Mouse (Mus musculus) liver, embryonic 12.5 days (tissue): ENCODE results near the gene Dars. TPM values are rescaled to one million over a fixed set of nuclear protein-coding genes. Genes with fewer than 3 reads are reported as not detected.

ENCODE experiments used
- ATAC-seq: fragments of 200-750 bp; cut with Nextera tagmentation; 2 replicates; pipeline ENCODE4 v1.8.0; 2017; ENCODE audit warnings: moderate number of reproducible peaks, mild to moderate bottlenecking, moderate library complexity
- H3K27ac ChIP-seq: fragments of 300-500 bp; sonication (generic); 2 replicates; pipeline ENCODE4 v1.5.1; 2016; ENCODE audit warnings: mild to moderate bottlenecking
- H3K27me3 ChIP-seq: fragments of 300-500 bp; sonication (generic); replicated peaks from 2 replicates; pipeline ENCODE4 v1.6.1; 2016; ENCODE audit warnings: mild to moderate bottlenecking, moderate library complexity
- H3K36me3 ChIP-seq: fragments of 300-500 bp; sonication (generic); 2 replicates; pipeline ENCODE4 v1.6.1; 2016; ENCODE audit warnings: mild to moderate bottlenecking, moderate library complexity
- H3K4me1 ChIP-seq: fragments of 300-500 bp; sonication (generic); 2 replicates; pipeline ENCODE4 v1.6.1; 2016
- H3K4me2 ChIP-seq: fragments of 300-500 bp; sonication (generic); 2 replicates; pipeline ENCODE4 v1.6.1; 2016; ENCODE audit warnings: mild to moderate bottlenecking, moderate library complexity
- H3K4me3 ChIP-seq: fragments of 300-500 bp; sonication (generic); 2 replicates; pipeline ENCODE4 v1.5.1; 2016; ENCODE audit warnings: mild to moderate bottlenecking, moderate library complexity
- H3K9ac ChIP-seq: fragments of 300-500 bp; sonication (generic); 2 replicates; pipeline ENCODE4 v1.6.1; 2016; ENCODE audit warnings: mild to moderate bottlenecking, moderate library complexity
- H3K9me3 ChIP-seq: fragments of 300-500 bp; sonication (generic); replicated peaks from 2 replicates; pipeline ENCODE4 v1.6.1; 2016; ENCODE audit warnings: mild to moderate bottlenecking, moderate library complexity
- WGBS: fragments of 180-500 bp; shearing (Covaris S2); methylation state at CpG from one replicate; pipeline ENCODE4 v1.1.7; 2016; ENCODE audit not compliant: insufficient replicate concordance; 5-methylcytosine and 5-hydroxymethylcytosine counted together
- polyA plus RNA-seq: library from polyadenylated mRNA; unstranded; fragments of >200 nt; fragmentation: Nextera tagmentation; extraction: Ambion mirVana; gene quantifications from 2 replicates; pipeline ENCODE4 v1.2.1, GENCODE M21; 2016

Gene Dars
- polyA plus RNA-seq, result 161 and 166 TPM in 2 replicates

DNA sequence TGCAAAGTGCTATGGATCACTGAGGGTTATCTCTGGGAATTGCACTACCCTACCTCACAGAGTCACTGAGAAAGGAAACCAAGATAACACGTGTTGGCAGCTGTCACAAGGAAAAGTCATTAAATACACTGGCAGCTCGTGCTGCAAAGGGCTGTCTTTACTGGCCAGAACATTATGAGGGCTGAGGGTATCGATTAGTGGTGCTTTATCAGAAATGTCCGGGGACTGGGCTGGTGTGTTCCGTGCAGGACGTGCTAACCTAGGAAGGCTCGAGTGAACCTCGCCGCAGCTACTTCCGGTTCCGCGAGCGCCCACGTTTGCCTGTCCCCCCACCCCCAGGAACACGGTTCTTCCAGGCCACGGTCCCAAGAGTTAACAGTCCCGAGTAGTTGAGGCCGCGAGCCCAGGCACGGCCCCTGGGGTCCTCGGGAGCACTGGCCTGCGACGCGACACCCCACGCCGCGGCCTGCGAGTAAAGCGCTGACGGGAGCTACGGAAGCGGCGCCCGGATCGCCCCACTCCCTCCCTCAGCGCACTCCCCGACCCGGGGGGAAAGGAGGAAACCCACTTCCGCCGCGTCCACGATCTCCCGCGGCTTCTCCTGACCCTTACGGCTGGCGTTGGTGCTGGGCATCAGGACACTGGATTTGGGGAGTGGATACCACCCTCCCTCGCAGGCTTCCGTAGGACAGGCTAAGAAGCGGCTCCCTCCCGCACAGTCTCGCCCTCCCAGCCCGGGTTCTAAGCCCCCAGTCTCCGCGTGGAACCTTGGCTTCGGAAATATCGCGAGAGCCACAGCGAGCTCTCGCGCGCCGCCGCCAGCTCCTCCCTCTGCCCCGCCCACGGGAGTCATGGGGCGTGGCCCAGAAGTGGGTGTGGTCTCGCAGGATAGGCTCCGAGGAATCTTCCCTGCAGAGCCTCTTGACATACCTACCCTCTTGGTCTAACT, at the start of gene Dars:
TSS of gene Dars (minus strand) at position 785 of the 949 bp plus-strand sequence.
- H3K9me3 ChIP-seq, result no peaks in the 10 kb centered on the region
- peak within 1 kb of the TSS; percentile 96 for H3K9ac ChIP-seq
- H3K4me3 ChIP-seq, result peak within 1 kb of the TSS; percentile 80
- WGBS, result under 1% methylated on average over 68 of the region's 68 CpGs
- peak; percentile 86 for ATAC-seq
- peaks cover 13% of the 10 kb centered on the region for H3K4me1 ChIP-seq
- peak within 1 kb of the TSS; percentile 72 for H3K4me2 ChIP-seq
- H3K27me3 ChIP-seq, result 0 out of 2 replicates have a peak, but pooled peaks cover 4% of the 10 kb centered on the region
- H3K27ac ChIP-seq, result peak within 1 kb of the TSS; percentile 91
- H3K36me3 ChIP-seq, result peaks cover 24% of the 10 kb centered on the region

DNA sequence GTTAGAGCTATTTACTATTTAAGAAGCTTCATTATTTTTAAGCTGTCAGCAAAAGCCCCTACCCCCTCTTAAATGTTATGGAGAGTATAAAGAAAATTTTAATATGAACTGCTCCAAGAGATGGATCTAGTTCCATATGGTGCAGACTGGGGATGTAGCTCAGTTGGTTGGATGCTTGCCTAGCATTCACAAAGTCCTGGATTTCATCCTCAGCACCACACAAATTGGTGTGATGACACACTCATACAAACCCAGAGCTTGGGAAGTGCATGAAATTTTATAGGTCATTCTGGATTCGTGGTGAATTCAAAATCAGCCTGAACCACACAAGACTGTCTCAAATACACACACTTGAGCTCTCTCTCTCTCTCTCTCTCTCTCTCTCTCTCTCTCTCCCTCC, 49.7 kb upstream of the Dars start:
- Histone ChIP-seq H3K4me2 (no peak overlapping the region), H3K9me3 (no peaks in the 10 kb centered on the region), H3K4me3 (no peak overlapping the region), H3K27me3 (peaks cover 8% of the 10 kb centered on the region), H3K9ac (no peak overlapping the region), H3K36me3 (no peaks in the 10 kb centered on the region), H3K4me1 (no peaks in the 10 kb centered on the region), H3K27ac (no peak overlapping the region)
- no peak for ATAC-seq
- WGBS, result 12% methylated on average over 1 of the region's 1 CpGs

DNA sequence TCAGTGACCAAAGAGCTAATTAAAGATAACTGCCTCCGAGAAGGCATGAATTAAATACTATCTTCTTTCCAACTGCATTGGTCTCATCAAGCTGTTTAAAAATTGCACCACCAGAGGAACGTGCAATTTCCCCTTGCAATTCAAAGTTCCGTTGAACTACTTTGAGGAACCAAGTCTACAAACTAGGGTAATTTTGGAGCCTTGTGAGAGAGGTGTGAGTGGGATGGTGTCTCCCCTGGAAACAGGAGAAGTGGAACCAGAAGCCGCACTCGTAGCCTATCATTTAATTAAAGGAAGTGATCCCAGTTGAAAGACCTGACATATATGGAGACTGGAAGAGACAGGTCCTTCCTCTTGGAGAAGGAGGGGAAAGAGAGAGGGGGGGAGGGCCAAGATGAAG, 46.3 kb upstream of the Dars start:
- no peaks in the 10 kb centered on the region; the same call in 1 of the 2 replicates for H3K27me3 ChIP-seq
- H3K36me3 ChIP-seq, result no peaks in the 10 kb centered on the region
- no peak overlapping the region for H3K27ac ChIP-seq
- H3K4me3 ChIP-seq, result no peak overlapping the region
- no peaks in the 10 kb centered on the region for H3K9me3 ChIP-seq
- H3K4me1 ChIP-seq, result no peaks in the 10 kb centered on the region
- H3K4me2 ChIP-seq, result no peak overlapping the region
- no peak overlapping the region for H3K9ac ChIP-seq
- 47% methylated on average over 5 of the region's 5 CpGs for WGBS
- ATAC-seq, result no peak

DNA sequence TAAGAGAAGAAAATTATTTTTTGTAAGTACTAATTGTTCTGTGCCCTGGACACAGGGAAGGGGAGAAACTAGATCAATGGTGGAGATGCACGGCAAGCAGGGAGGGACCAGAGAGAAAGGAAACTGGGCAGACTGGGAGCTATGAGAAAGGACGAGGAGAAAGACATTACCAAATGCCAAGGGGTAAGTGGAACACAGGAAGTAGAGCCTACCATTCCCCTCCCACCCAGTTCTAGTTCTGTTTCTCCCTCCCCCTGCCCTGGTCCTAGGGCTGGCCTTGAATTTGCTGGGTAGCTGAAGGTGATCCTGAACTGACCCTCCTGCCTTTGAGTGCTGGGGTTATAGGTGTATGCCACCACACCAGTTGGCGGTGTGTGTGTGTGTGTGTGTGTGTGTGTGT, 45.2 kb upstream of the Dars start:
- Histone ChIP-seq H3K27ac (no peak overlapping the region), H3K4me3 (no peak overlapping the region), H3K4me2 (no peak overlapping the region), H3K36me3 (no peaks in the 10 kb centered on the region), H3K27me3 (peaks cover 8% of the 10 kb centered on the region; the same call in 1 of the 2 replicates), H3K9me3 (no peaks in the 10 kb centered on the region), H3K4me1 (no peaks in the 10 kb centered on the region), H3K9ac (no peak overlapping the region)
- WGBS, result 43% methylated on average over 3 of the region's 3 CpGs
- ATAC-seq, result no peak

DNA sequence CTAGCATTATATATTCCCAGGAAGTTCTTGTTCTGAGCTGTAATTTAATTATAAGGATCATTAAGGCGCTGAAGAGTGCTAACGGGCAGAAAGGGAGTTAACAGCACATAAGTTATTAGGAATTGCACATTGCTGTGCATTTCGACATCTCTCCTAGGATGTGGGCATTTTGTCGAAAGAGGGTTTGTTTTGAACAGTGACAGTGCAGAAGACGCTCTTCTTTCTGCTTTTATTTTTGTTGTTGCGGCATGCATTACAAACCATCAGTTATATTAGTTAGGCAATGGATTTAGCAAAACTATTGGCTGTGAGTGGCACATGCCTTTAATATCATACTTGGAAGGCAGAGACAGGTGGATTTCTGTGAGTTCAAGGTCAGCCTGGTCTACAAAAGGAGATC, 43.6 kb upstream of the Dars start:
- WGBS, result 77% methylated on average over 6 of the region's 6 CpGs
- no peaks in the 10 kb centered on the region for H3K9me3 ChIP-seq
- no peaks in the 10 kb centered on the region for H3K4me1 ChIP-seq
- no peak overlapping the region for H3K4me3 ChIP-seq
- H3K9ac ChIP-seq, result no peak overlapping the region
- H3K36me3 ChIP-seq, result no peaks in the 10 kb centered on the region
- no peak overlapping the region for H3K27ac ChIP-seq
- H3K27me3 ChIP-seq, result peaks cover 12% of the 10 kb centered on the region
- no peak overlapping the region for H3K4me2 ChIP-seq
- ATAC-seq, result no peak

DNA sequence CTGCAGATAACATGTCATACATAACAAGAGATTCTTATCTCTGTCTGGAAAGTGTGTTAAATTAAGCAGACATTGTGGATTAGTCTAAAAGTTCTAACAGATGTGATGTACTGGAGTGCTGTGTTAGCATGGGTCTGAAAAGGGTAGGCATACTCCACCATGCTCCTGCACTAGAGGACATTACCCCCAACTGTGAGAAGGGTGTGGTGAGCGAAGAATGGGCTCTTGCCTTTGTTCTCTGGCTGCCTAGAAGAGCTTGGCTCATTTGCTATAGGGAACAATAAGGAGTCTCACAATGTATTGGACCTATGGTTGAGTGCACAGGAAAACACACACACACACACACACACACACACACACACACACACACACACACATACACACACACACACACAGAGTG, 42.3 kb upstream of the Dars start:
- 50% methylated on average over 1 of the region's 1 CpGs for WGBS
- H3K4me1 ChIP-seq, result no peaks in the 10 kb centered on the region
- no peaks in the 10 kb centered on the region for H3K36me3 ChIP-seq
- ATAC-seq, result no peak
- no peak overlapping the region for H3K4me2 ChIP-seq
- H3K4me3 ChIP-seq, result no peak overlapping the region
- peaks cover 12% of the 10 kb centered on the region for H3K27me3 ChIP-seq
- H3K9ac ChIP-seq, result no peak overlapping the region
- H3K27ac ChIP-seq, result no peak overlapping the region
- no peaks in the 10 kb centered on the region for H3K9me3 ChIP-seq

DNA sequence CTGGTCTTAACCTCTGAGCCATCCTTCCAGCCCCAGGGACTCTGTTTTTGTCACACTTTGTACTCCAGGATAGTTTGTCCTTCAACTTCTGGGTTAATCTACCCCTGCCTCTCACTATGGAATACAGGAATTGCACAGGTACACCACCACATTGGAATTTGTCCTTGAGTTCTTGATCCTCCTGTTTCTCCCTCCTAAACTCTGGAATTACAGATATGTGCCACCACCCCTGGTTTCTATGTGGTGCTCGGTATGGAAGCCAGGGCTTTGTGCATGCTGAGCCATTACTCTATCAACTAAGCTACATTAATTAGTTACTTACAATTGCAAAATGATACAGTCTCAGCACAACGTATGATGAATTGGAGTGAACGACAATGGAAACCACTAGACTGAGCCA, 41.8 kb upstream of the Dars start:
- Histone ChIP-seq H3K36me3 (no peaks in the 10 kb centered on the region), H3K9me3 (no peaks in the 10 kb centered on the region), H3K9ac (no peak overlapping the region), H3K4me2 (no peak overlapping the region), H3K27me3 (peaks cover 12% of the 10 kb centered on the region), H3K27ac (no peak overlapping the region), H3K4me1 (no peaks in the 10 kb centered on the region), H3K4me3 (no peak overlapping the region)
- WGBS, result 65% methylated on average over 3 of the region's 3 CpGs
- ATAC-seq, result no peak

DNA sequence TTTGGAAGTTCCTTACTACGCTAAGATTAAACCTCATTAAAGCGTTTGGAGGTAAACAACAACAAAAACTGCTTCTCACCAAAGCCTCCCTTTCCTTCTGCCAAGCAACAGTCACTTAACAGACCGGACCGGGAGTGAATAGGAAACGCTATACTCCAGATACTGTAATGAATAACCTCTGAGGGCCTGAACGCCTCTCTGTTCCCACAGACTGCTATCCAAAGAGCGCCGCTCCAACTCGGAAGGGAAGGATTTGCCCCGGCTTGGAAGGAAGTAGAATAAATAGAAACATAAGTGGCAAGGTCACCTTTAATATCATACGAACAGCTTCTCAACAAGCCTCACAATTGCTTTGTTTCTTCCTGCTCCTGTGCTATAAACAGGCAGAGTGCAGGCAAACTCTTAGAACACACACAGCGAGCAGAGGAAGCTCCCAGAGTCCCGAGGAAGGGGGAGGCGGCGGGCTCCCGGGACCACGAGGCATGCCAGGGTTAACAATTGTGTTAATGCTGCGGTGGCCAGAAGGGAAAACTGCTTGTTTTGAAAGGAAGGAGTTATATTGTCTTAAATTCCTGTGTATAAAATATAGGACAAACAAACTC, 39.8 kb upstream of the Dars start:
- Histone ChIP-seq H3K4me1 (no peaks in the 10 kb centered on the region), H3K9me3 (no peaks in the 10 kb centered on the region), H3K27me3 (peaks cover 12% of the 10 kb centered on the region), H3K4me2 (peak overlapping the region; percentile 16; the same call in 1 of the 2 replicates), H3K27ac (no peak overlapping the region), H3K9ac (no peak overlapping the region), H3K36me3 (no peaks in the 10 kb centered on the region), H3K4me3 (no peak overlapping the region)
- 45% methylated on average over 18 of the region's 18 CpGs for WGBS
- no peak for ATAC-seq

DNA sequence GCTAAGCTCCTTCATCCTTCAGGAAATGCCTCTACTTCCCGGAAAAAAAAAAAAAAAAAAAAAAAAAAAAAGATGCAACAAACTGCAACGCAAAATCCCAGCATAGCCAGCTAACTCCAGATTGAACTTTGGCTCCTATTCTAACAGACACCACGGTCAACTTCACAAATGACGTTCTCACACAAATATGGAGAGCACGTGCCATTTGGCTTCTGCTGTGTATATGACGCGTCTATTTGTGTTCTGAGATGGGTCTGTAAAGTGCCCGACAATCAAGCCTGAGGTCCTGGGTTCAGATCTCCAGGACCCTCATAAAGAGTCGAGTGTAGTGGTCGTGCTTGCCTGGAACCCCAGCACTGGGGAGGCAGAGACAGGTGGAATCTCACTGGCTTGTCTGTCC, 39.1 kb upstream of the Dars start:
- peaks cover 12% of the 10 kb centered on the region for H3K27me3 ChIP-seq
- no peaks in the 10 kb centered on the region for H3K9me3 ChIP-seq
- no peak overlapping the region for H3K4me2 ChIP-seq
- no peak overlapping the region for H3K9ac ChIP-seq
- no peak overlapping the region for H3K4me3 ChIP-seq
- WGBS, result 79% methylated on average over 10 of the region's 10 CpGs
- no peaks in the 10 kb centered on the region for H3K36me3 ChIP-seq
- H3K27ac ChIP-seq, result no peak overlapping the region
- no peak for ATAC-seq
- H3K4me1 ChIP-seq, result no peaks in the 10 kb centered on the region

DNA sequence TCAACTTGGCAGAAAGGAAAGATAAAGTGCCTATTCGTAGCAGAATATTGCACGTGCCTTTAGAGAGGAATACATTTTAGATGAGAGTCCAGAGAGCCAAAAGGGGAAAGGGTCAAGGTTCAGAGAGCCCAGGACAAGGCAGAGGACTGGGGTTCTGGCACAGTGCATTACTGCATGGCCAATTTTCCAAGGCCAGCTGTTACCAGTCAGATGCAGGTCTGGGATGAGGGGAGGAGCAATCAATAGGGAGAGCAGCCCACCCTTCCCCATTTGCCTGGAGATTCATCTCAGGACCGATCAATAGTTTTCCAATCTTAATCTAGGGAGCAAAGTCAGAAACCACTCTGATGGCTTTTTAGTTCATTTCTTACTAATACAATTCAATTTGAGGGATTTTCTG, 35.0 kb upstream of the Dars start:
- WGBS, result 54% methylated on average over 3 of the region's 3 CpGs
- ATAC-seq, result no peak
- Histone ChIP-seq H3K4me3 (no peak overlapping the region), H3K9ac (no peak overlapping the region), H3K36me3 (no peaks in the 10 kb centered on the region), H3K9me3 (no peaks in the 10 kb centered on the region), H3K27ac (no peak overlapping the region), H3K4me1 (no peaks in the 10 kb centered on the region), H3K27me3 (peaks cover 15% of the 10 kb centered on the region), H3K4me2 (no peak overlapping the region)

DNA sequence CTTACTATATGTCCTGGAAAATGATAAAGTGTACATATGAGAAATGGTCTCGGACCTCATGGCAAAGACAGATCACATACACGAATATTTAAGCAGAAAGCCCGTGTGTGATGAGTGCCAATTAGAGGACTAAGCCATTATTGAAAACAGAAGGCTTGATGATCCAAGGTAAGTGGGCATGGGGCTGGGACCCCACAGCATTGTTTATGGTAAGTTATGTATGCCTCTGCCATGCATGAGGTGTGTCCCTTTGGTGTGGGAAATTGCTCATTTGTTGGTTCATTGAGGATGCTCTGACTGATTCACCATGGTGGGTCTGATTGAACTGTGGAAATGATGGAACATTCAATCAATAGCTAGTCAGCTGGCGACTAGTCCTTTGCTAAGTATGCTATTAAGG, 34.0 kb upstream of the Dars start:
- Histone ChIP-seq H3K4me1 (no peaks in the 10 kb centered on the region), H3K4me3 (no peak overlapping the region), H3K27me3 (peaks cover 19% of the 10 kb centered on the region), H3K4me2 (no peak overlapping the region), H3K27ac (no peak overlapping the region), H3K9me3 (no peaks in the 10 kb centered on the region), H3K9ac (no peak overlapping the region), H3K36me3 (no peaks in the 10 kb centered on the region)
- WGBS, result 60% methylated on average over 4 of the region's 4 CpGs
- ATAC-seq, result no peak

DNA sequence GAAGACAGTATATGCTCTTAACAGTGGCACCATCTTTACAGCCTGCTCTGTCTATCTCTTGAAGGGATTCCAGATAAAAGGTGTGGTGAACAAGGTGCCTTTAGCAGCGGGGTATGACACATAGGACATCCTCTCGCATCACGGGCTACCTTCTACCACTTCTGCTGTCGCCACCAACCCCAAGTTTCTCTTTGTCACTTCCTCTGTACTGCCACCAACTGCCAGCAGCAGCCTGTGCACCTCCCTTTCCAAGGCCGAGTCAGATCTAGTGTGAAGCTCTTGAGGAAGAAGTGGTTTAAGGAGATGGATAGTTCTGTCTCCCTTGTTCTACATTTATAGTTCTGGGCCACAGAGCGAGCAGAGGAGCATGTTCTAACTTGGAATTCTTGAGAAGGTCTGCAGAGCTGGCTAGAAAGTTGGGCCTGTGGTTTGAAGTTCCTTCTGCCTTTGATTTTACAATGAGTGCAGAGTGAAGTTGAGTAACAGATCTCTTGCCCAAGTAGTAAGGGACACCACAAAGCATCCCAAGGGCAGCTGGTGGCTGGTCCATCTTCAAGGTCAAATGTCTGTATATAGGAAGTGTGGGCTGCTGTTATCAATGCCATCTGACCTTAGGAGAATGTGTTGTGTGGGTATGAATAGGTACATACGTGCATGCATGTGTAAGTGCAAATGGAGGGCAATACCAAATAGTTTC, 30.2 kb upstream of the Dars start:
- Histone ChIP-seq H3K9me3 (no peaks in the 10 kb centered on the region), H3K27ac (no peak overlapping the region), H3K27me3 (peaks cover 19% of the 10 kb centered on the region), H3K4me3 (no peak overlapping the region), H3K4me2 (no peak overlapping the region), H3K9ac (no peak overlapping the region), H3K4me1 (no peaks in the 10 kb centered on the region), H3K36me3 (no peaks in the 10 kb centered on the region)
- no peak for ATAC-seq
- 29% methylated on average over 7 of the region's 7 CpGs for WGBS
